Mouse (Mus musculus) heart, embryonic 11.5 days (tissue): ENCODE data around the gene Ablim1. TPM values are rescaled to one million over a fixed set of nuclear protein-coding genes. Genes with fewer than 3 reads are reported as not detected.

Source experiments
- ATAC-seq: fragments of 200-750 bp; cut with Nextera tagmentation; replicated peaks from 2 replicates; pipeline ENCODE4 v1.8.0; 2017; ENCODE audit warnings: moderate library complexity; ENCODE audit not compliant: insufficient number of reproducible peaks, low FRiP score, low TSS enrichment
- H3K27ac ChIP-seq: fragments of 300-500 bp; sonication (generic); 2 replicates; pipeline ENCODE4 v1.5.1; 2014; ENCODE audit warnings: mild to moderate bottlenecking, low read depth, low read length
- H3K27me3 ChIP-seq: fragments of 300-500 bp; sonication (generic); 2 replicates; pipeline ENCODE4 v1.6.1; 2014; ENCODE audit warnings: mild to moderate bottlenecking, low read length, mixed read lengths; ENCODE audit not compliant: control insufficient read depth, insufficient read depth
- H3K36me3 ChIP-seq: fragments of 300-500 bp; sonication (generic); 2 replicates; pipeline ENCODE4 v1.6.1; 2014; ENCODE audit warnings: mild to moderate bottlenecking, low read length, moderate library complexity, mixed read lengths; ENCODE audit not compliant: control insufficient read depth, insufficient read depth
- H3K4me1 ChIP-seq: fragments of 300-500 bp; sonication (generic); 2 replicates; pipeline ENCODE4 v1.6.1; 2014; ENCODE audit warnings: low read length; ENCODE audit not compliant: control insufficient read depth, insufficient read depth
- H3K4me2 ChIP-seq: fragments of 300-500 bp; sonication (generic); 2 replicates; pipeline ENCODE4 v1.6.1; 2014; ENCODE audit warnings: mild to moderate bottlenecking, moderate library complexity
- H3K4me3 ChIP-seq: fragments of 300-500 bp; sonication (generic); 2 replicates; pipeline ENCODE4 v1.5.1; 2014; ENCODE audit warnings: low read depth, low read length
- H3K9ac ChIP-seq: fragments of 300-500 bp; sonication (generic); 2 replicates; pipeline ENCODE4 v1.6.1; 2014; ENCODE audit warnings: mild to moderate bottlenecking, low read depth, low read length, moderate library complexity
- H3K9me3 ChIP-seq: fragments of 300-500 bp; sonication (generic); replicated peaks from 2 replicates; pipeline ENCODE4 v1.6.1; 2016; ENCODE audit warnings: low read length; ENCODE audit not compliant: control insufficient read depth
- WGBS: fragments of 180-500 bp; shearing (Covaris S2); extraction: QIAGEN DNeasy Blood & Tissue Kit; methylation state at CpG from one replicate; pipeline ENCODE4 v1.1.7; 2014; ENCODE audit not compliant: insufficient replicate concordance; 5-methylcytosine and 5-hydroxymethylcytosine counted together
- polyA plus RNA-seq: library from polyadenylated mRNA; unstranded; fragments of >200 nt; fragmentation: Nextera tagmentation; extraction: Ambion mirVana; gene quantifications from 2 replicates; pipeline ENCODE4 v1.2.1, GENCODE M21; 2014

Ablim1 gene
- polyA plus RNA-seq, 1 experiment from 2014 or later = 45.8 TPM

GRCm38 (mm10) chr19:57293737-57294136 lies 21.0 kb downstream of the Ablim1 start:
- WGBS = 27% methylated on average over 7 of the region's 7 CpGs
- no peak overlapping the region for H3K27ac ChIP-seq
- no peaks in the 10 kb centered on the region for H3K27me3 ChIP-seq
- no peak overlapping the region for H3K9ac ChIP-seq
- 0 out of 2 replicates have a peak, but pooled peaks have one; percentile 52 for ATAC-seq
- no peak overlapping the region for H3K4me2 ChIP-seq
- no peak overlapping the region for H3K4me3 ChIP-seq
- no peaks in the 10 kb centered on the region for H3K9me3 ChIP-seq
- H3K4me1 ChIP-seq = peaks cover 9% of the 10 kb centered on the region; the same call in 1 of the 2 replicates
- H3K36me3 ChIP-seq = no peaks in the 10 kb centered on the region

- Histone ChIP-seq H3K27me3 (no peaks in the 10 kb centered on the region), H3K4me3 (no peak overlapping the region), H3K4me2 (no peak overlapping the region), H3K4me1 (no peaks in the 10 kb centered on the region), H3K36me3 (no peaks in the 10 kb centered on the region), H3K9me3 (no peaks in the 10 kb centered on the region), H3K27ac (no peak overlapping the region), H3K9ac (no peak overlapping the region)
- ATAC-seq = no peak
- 77% methylated on average over 3 of the region's 3 CpGs for WGBS
Observed at GRCm38 (mm10) chr19:57283310-57283709, 31.4 kb downstream of the Ablim1 start.

- ATAC-seq = no peak
- no peaks in the 10 kb centered on the region for H3K27me3 ChIP-seq
- H3K4me2 ChIP-seq = no peak overlapping the region
- H3K9ac ChIP-seq = no peak overlapping the region
- H3K36me3 ChIP-seq = no peaks in the 10 kb centered on the region
- no peak overlapping the region for H3K4me3 ChIP-seq
- no peaks in the 10 kb centered on the region for H3K4me1 ChIP-seq
- WGBS = 67% methylated on average over 5 of the region's 5 CpGs
- no peaks in the 10 kb centered on the region for H3K9me3 ChIP-seq
- H3K27ac ChIP-seq = no peak overlapping the region
Observed at GRCm38 (mm10) chr19:57282642-57283041, 32.1 kb downstream of the Ablim1 start.

GRCm38 (mm10) chr19:57279666-57280065 lies 35.1 kb downstream of the Ablim1 start:
- Histone ChIP-seq H3K4me3 (no peak overlapping the region), H3K27ac (no peak overlapping the region), H3K9me3 (no peaks in the 10 kb centered on the region), H3K9ac (no peak overlapping the region), H3K4me1 (0 out of 2 replicates have a peak, but pooled peaks cover 3% of the 10 kb centered on the region), H3K27me3 (no peaks in the 10 kb centered on the region), H3K4me2 (no peak overlapping the region), H3K36me3 (no peaks in the 10 kb centered on the region)
- ATAC-seq = no peak
- WGBS = 74% methylated on average over 4 of the region's 4 CpGs

GRCm38 (mm10) chr19:57278263-57278662 lies 36.5 kb downstream of the Ablim1 start:
- Histone ChIP-seq H3K27ac (no peak overlapping the region), H3K9me3 (no peaks in the 10 kb centered on the region), H3K9ac (no peak overlapping the region), H3K4me1 (peaks cover 8% of the 10 kb centered on the region; the same call in 1 of the 2 replicates), H3K36me3 (no peaks in the 10 kb centered on the region), H3K4me3 (no peak overlapping the region), H3K4me2 (no peak overlapping the region), H3K27me3 (no peaks in the 10 kb centered on the region)
- no peak for ATAC-seq
- WGBS = 83% methylated on average over 8 of the region's 8 CpGs

GRCm38 (mm10) chr19:57277010-57277409 lies 37.7 kb downstream of the Ablim1 start:
- no peak overlapping the region for H3K4me3 ChIP-seq
- no peak overlapping the region for H3K4me2 ChIP-seq
- 86% methylated on average over 6 of the region's 6 CpGs for whole genome bisulfite sequencing
- H3K4me1 ChIP-seq = peaks cover 20% of the 10 kb centered on the region; the same call in 1 of the 2 replicates
- no peaks in the 10 kb centered on the region for H3K9me3 ChIP-seq
- ATAC-seq = no peak
- no peak overlapping the region for H3K27ac ChIP-seq
- H3K27me3 ChIP-seq = no peaks in the 10 kb centered on the region
- H3K36me3 ChIP-seq = no peaks in the 10 kb centered on the region
- H3K9ac ChIP-seq = no peak overlapping the region

GRCm38 (mm10) chr19:57275166-57275953 lies 39.4 kb downstream of the Ablim1 start:
- no peak overlapping the region for H3K27ac ChIP-seq
- H3K9ac ChIP-seq = no peak overlapping the region
- H3K4me1 ChIP-seq = peaks cover 36% of the 10 kb centered on the region
- H3K4me3 ChIP-seq = no peak overlapping the region
- H3K9me3 ChIP-seq = no peaks in the 10 kb centered on the region
- 61% methylated on average over 15 of the region's 15 CpGs for WGBS
- H3K36me3 ChIP-seq = no peaks in the 10 kb centered on the region
- no peak for ATAC-seq
- H3K27me3 ChIP-seq = no peaks in the 10 kb centered on the region
- peak overlapping the region; percentile 27 for H3K4me2 ChIP-seq

GRCm38 (mm10) chr19:57274717-57275116 lies 40.0 kb downstream of the Ablim1 start:
- Histone ChIP-seq H3K27me3 (no peaks in the 10 kb centered on the region), H3K27ac (no peak overlapping the region), H3K36me3 (no peaks in the 10 kb centered on the region), H3K4me3 (no peak overlapping the region), H3K9ac (no peak overlapping the region), H3K4me1 (peaks cover 42% of the 10 kb centered on the region), H3K9me3 (no peaks in the 10 kb centered on the region), H3K4me2 (peak overlapping the region; percentile 27)
- ATAC-seq = no peak
- WGBS = 25% methylated on average over 6 of the region's 6 CpGs

- no peaks in the 10 kb centered on the region for H3K36me3 ChIP-seq
- no peak for ATAC-seq
- 53% methylated on average over 12 of the region's 12 CpGs for WGBS
- peak overlapping the region; percentile 27 for H3K4me2 ChIP-seq
- H3K4me3 ChIP-seq = no peak overlapping the region
- H3K9ac ChIP-seq = no peak overlapping the region
- H3K4me1 ChIP-seq = peaks cover 45% of the 10 kb centered on the region
- H3K9me3 ChIP-seq = no peaks in the 10 kb centered on the region
- no peaks in the 10 kb centered on the region for H3K27me3 ChIP-seq
- H3K27ac ChIP-seq = no peak overlapping the region
Observed at GRCm38 (mm10) chr19:57274286-57274685, 40.4 kb downstream of the Ablim1 start.
